Mouse (Mus musculus) layer of hippocampus, postnatal 25 days (tissue): ENCODE measurements at regions not wholly inside any gene's neighbourhood (a gene's known extent, or its start where the extent isn't known, plus 50 kb on each side); places are given as distances from the start of the nearest gene placed in this dataset.

ENCODE experiments used
- DNase-seq, 2 experiments: peaks; one replicate each; pipeline ENCODE4 v3.0.0; 2022; ENCODE audit warnings: mixed read lengths in 2 of 2, low spot score in 1 of 2; ENCODE audit errors: extremely low spot score in 1 of 2

GRCm38 (mm10) chr3:56302346-56303185, 119.1 kb upstream of the Nbea start:
- DNase-seq = no peak

- DNase-seq = peak; percentile 5 to 13
These were observed 117.3 kb upstream of the Nbea start for GRCm38 (mm10) chr3:56300769-56301168.

- no peak for DNase-seq
These were observed 112.1 kb upstream of the Nbea start for GRCm38 (mm10) chr3:56295578-56295977.

- DNase-seq = no peak
These were observed 98.0 kb upstream of the Nbea start for GRCm38 (mm10) chr3:56281507-56281906.

GRCm38 (mm10) chr3:56280330-56280957, 96.9 kb upstream of the Nbea start:
- DNase-seq = no peak

GRCm38 (mm10) chr3:56272587-56272986, 89.1 kb upstream of the Nbea start:
- DNase-seq = no peak

GRCm38 (mm10) chr3:56270241-56270830, 86.8 kb upstream of the Nbea start:
- DNase-seq = no peak

- DNase-seq = no peak
These were observed 78.5 kb upstream of the Nbea start for GRCm38 (mm10) chr3:56261800-56262561.

GRCm38 (mm10) chr3:56256271-56256670, 72.8 kb upstream of the Nbea start:
- no peak for DNase-seq

GRCm38 (mm10) chr3:56244370-56244769, 60.9 kb upstream of the Nbea start:
- DNase-seq = no peak

GRCm38 (mm10) chr3:56238228-56238627, 54.7 kb upstream of the Nbea start:
- no peak for DNase-seq

GRCm38 (mm10) chr3:56236163-56236562, 52.7 kb upstream of the Nbea start:
- no peak for DNase-seq
